Mouse (Mus musculus): ENCODE measurements at regions not wholly inside any gene's neighbourhood (a gene's known extent, or its start where the extent isn't known, plus 50 kb on each side); places are given as distances from the start of the nearest gene placed in this dataset.

GRCm38 (mm10) chr2:147515436-147515835 is 153.7 kb downstream of the Pax1 start:
- no peak for DNase-seq (ENCODE audit: low spot score in 2 of 2)

GRCm38 (mm10) chr2:147514748-147515147 is 153.0 kb downstream of the Pax1 start:
- DNase-seq (ENCODE audit: low spot score in 2 of 2) = no peak

DNA sequence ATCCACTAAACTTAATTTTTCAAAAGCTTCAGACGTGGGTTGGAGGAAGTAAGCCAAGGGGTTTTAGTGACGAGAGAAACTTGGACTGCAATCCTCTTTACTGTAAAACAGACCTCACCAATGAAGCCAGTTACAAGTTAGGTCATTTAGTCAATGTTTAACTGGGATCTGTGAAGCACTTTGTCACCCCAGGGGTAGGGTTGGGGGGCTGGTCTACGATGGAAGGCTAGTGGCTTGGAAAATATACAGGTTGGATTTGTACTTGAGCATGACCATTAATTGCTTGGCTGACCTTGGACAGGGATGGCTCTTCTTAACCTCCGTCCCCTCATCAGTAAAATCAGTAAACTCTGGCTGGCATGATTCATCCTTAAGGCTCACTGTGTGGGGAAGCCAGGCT is 142.2 kb downstream of the Pax1 start:
- no peak for DNase-seq (ENCODE audit: low spot score in 2 of 2)

GRCm38 (mm10) chr2:147498731-147499130 is 137.0 kb downstream of the Pax1 start:
- no peak for DNase-seq (ENCODE audit: low spot score in 2 of 2)

DNA sequence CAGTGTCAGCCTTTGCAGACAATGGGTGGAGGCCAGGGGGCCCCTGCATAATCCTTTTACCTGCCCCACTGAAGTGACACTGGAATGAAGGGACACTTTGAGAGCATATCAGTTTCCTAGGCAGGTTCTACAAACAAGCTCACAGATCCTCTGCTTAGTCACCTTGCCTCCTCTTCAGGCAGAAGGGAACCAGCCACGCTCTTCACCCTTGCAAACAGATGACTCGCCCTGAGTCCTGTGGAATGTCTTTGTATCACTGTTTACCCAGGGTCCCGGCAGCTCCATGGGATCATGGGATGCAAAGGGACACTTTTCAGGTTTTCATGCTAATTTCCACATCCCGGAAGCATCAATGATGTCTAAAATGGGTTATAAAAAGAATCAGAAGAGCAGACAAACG is 94.2 kb downstream of the Pax1 start:
- DNase-seq (ENCODE audit: low spot score in 2 of 2) = no peak

GRCm38 (mm10) chr2:147454362-147455257 is 92.9 kb downstream of the Pax1 start:
- DNase-seq (ENCODE audit: low spot score in 2 of 2) = peak; percentile 48 to 57
